Mouse (Mus musculus) large intestine, adult 2 months (tissue): Measurements from ENCODE around the gene Tmem235. TPM values are rescaled to one million over a fixed set of nuclear protein-coding genes. Genes with fewer than 3 reads are reported as not detected.
"Not testable (repeated sequence)": the region's sequence is repeated elsewhere in the genome, so short reads cannot be mapped to it uniquely, and the experiment has no call there.

ENCODE experiments used
- DNase-seq: peaks from one replicate; pipeline ENCODE4 v3.0.0-alpha.2; 2012; ENCODE audit warnings: low read depth, low spot score
- WGBS: fragments of 180-500 bp; shearing (Covaris S2); methylation state at CpG from one replicate; pipeline ENCODE4 v1.1.7; 2018; 5-methylcytosine and 5-hydroxymethylcytosine counted together
- polyA plus RNA-seq: library from polyadenylated mRNA; depleted of rRNA; stranded (reverse); fragments of >200 nt; gene quantifications from 2 replicates; pipeline ENCODE4 v1.2.3, GENCODE M21; 2012; rRNA removed

Tmem235 gene
- polyA plus RNA-seq: 0.09 and 0.26 TPM in 2 replicates

DNA sequence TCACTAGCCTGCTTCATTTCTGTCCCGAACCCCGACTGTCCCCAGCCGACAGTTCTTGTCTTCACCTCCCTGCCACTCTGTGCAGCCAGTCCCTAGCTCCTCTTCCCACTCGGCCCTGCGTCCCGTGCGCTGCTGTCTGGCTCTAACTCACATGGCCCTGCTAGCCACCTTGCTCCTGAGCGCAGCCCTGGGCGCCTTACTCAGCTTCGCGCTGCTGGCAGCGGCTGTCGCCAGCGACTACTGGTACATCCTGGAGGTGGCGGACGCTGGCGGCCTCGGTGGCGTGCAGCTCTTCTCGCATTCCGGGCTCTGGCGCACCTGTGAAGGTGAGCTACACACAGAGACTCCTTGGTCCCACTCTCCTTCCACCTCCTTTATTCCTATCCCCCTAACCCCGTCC lies at the start of gene Tmem235:
TSS of gene Tmem235 (plus strand) at position 152 of the 400 bp plus-strand sequence.
- DNase-seq: no peak
- WGBS: 19% methylated on average over 23 of the region's 23 CpGs

DNA sequence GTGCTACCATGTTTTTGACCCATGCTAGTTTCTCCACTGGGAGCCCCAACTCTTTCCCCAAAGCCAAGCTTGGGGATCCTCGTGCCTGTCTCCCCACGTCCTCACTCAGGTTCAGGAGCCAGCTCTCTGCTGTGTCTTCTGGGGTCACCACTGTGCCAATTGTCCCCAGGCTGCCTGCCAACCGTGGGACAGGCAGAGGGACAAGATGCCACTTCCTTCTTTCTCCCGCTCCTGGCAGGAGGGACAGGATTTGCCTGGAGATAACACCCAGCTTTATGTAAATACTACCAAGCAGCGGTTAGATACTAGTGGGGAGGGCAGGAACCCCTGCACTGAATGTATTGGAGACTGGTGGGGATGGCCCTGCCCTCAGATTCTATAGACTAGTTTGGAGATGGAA lies 46.7 kb upstream of the Tmem235 start:
- 29% methylated on average over 5 of the region's 5 CpGs for WGBS

DNA sequence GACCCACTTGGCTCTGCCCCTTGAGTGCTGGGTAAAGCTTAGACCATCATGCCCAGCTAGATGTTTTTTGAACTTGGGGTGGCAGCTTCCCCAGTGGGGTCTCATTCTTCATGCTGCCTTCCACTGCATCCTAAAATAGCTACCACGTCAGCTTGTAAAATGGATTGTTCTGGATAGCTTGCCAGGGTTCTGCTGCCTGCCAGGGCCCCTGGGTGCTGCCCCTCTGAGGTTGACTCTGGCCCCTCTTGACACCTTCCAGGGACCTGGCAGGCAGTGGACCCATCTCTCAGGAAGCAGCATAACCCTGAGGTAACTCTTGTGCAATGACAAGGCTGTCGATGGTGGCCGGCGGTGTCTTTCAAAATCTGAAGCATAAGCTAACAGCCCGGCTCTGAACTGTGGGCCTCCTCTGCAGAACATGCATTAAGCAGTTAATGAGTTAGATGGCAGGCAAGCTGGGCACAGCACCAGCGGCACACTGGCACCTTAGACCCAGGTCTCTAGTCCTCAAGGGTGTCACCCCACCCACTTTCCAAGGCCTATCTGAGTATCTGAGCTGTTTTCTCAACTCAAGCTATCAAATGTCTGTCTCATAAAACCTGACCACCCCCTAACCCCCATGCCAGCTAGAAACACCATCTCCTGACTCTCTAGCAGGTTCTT lies 45.7 kb upstream of the Tmem235 start:
- WGBS: 74% methylated on average over 6 of the region's 6 CpGs
- DNase-seq: no peak

More for the DNA sequence above, 46.7 kb upstream of the Tmem235 start:
- DNase-seq: no peak

DNA sequence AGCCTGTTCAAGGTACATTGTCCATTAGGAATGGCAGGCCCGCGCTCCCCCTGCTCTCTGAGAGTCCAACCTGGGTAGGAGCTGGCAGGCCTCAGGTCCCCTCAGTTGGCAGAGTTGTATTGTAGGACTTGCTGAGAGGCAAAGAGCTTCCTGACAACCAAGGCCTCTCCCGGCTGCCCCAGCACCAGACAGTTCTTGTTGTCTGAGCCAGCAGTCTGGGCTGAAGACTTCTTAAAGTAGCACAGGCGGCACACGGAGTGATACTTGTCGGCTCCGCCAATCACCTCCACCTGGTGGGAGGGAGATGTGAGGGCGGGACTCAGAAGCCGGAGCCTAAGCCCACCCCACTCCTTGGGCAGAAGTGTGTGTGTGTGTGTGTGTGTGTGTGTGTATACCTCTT lies 44.7 kb upstream of the Tmem235 start:
- WGBS: 79% methylated on average over 9 of the region's 9 CpGs
- DNase-seq: not testable (repeated sequence)

DNA sequence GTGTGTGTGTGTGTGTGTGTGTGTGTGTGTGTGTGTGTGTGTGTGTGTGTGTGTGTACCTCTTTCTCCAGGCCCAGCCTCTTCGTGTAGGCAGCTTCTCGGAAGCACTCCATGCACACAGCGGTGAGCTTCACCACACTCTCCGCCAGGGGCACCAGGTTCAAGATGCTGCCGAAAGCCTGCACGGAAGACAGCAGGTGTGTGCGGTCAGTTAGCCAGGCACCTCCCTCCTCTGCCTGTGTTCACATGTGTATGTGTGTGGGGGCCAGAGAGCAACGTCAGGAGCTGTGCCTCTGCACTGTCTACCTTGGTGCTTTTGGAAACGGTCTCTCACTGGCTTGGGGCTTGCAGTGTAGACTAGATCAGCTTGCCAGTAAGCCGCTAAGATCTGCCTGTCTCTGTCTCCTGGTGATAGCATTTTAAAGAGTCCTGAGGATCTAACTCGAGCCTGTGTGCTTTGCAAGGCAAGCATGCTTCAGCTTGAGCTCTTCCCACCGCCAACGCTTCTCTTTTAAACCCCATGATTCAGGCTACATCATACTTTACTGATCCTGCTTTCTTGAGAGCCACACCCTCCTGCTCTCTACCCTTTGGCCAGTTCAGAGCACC lies 44.1 kb upstream of the Tmem235 start:
- DNase-seq: no peak
- WGBS: 63% methylated on average over 13 of the region's 13 CpGs

DNA sequence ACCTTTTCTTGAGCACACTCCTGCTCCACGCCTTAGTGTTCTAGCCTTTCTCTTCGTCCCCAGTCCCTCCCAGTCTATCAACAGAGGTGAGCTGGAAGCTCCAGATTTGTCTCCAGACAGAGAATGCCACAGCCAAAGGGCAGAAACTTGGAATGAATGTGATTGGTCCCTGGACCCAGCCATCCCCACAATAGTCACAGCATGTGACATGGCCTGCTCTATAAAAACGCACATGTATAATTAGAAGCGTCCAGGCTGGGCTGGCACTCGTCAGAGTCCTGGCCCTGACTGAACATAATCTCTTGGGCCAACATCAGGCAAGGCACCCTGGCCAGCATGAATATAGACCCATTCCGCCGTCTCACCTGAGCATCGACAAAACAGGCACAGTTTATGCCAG lies 41.5 kb upstream of the Tmem235 start:
- no peak for DNase-seq
- 41% methylated on average over 8 of the region's 8 CpGs for WGBS

DNA sequence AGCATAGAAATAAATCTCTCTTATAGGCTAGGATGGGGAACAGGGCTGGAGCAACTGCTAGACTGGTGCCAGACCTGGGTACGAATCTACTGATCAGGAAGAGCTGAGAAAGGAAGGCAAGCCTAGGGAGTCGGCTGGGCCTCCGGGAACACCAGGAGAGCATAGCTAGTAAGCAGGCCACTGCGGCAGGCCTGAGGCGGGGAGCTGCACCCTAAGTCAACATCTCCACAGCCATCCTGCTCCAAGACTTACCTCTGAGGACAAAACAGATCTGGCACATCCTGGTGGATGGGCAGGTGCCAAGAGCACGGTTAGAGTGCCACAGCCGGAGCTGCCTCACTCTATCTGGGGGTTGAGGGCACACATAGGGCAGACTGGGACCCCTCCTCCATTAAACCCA lies 40.4 kb upstream of the Tmem235 start:
- DNase-seq: no peak
- WGBS: 39% methylated on average over 7 of the region's 7 CpGs

DNA sequence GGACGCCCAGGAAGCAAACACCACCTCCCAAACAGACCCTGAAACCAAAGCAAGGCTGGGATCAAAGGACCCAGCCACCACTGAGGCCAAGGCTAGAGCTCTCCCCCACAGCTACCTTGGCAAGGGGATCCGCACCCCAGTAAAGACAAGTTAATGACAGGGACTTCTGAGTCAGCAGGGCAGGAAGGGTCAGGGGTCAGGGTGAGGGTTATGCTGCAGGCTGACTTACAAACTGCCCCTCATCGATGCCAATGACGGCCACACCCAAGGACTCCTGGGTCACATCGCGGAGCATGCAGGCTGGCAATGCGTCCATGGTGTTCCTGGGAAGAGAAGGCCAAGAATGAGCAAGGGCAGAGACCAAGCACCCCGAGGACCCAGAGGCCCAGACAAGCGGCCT lies 38.7 kb upstream of the Tmem235 start:
- WGBS: 72% methylated on average over 9 of the region's 9 CpGs
- DNase-seq: no peak

DNA sequence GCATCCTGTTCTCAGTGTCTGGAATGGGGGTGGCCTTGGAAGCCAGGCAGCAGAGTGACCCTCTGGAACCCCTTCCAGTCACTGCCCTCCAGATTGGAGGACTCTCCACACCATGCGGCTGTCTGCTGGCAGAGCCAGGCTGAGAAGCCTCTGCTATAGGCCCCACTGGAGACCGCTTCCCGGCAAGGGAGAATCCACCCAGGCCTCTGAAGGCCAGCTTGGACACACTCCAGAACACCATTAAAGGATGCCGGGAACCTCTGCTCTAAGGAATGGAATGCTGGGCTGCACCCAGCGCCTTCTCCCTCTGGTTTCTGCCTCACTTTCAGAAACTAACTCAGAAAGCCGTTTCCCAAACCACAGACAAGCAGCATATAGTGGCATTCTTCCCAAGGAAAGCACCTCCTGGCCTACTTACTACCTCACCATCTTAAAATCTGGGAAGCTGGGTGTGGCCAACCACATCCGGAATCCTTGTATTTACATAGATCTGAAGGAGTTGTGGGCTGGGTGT lies 37.8 kb upstream of the Tmem235 start:
- no peak for DNase-seq
- 21% methylated on average over 7 of the region's 7 CpGs for WGBS

DNA sequence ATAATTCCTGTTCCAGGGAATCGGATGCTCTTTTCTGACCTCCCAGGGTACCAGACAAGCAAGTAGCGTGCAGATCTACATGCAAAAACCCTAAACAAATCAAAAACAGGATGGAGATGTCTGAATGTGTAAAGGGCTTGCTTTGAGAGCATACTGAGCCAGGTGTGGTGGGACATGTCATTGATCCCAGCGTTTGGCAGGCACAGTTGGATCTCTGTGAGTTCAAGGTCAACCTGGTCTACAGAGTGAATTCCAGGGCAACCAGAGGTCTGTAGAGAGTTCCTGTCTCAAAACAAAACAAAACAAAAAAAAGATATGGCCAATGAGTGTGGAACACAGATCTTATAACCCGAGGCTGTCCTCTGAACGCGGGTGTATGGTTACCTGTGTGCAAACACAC lies 37.1 kb upstream of the Tmem235 start:
- WGBS: 43% methylated on average over 6 of the region's 6 CpGs
- no peak for DNase-seq

DNA sequence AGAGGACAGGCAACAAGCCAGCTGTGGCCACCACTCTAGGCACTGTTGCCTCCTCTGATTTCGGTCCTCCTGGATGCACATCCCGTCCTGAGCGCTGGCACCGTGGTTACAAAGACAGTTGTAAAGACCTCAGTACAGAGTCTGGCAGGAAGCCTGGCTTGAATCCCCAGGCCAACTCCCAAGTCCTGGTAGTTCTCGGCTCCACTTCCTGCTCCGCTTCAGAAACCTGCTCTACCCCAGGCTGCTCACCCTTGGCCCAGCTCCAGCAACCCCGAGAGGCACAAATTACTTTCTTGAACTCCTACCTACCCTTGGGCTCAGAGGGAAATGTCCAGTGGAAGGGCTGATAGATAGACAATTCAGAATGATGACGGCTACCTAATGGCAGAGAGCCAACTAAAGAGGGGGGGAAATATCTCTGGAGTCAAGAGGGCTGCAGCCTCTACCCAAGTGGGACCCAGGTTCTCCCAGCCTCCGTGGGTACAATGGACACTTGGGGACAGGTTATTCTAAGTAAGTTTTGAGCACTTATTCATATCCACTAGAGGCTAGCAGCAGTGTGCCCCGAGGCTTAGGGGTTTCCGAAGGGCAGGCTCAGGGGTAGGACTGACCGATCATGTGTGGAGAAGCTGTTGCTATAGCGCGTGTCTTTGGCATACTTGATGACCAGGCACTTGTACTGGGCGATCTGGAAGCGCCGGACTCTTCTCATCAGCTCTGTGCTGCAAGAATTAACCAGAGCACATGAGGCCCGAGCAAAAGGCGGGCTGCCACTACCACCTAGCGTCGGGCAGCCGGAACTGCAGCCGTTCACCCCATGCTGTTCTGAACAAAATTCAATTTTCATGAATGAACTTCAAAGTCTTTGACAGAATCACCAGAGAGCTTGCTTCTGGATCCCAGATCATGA lies 36.2 kb upstream of the Tmem235 start:
- 1% methylated on average over 23 of the region's 23 CpGs for WGBS
- no peak for DNase-seq

DNA sequence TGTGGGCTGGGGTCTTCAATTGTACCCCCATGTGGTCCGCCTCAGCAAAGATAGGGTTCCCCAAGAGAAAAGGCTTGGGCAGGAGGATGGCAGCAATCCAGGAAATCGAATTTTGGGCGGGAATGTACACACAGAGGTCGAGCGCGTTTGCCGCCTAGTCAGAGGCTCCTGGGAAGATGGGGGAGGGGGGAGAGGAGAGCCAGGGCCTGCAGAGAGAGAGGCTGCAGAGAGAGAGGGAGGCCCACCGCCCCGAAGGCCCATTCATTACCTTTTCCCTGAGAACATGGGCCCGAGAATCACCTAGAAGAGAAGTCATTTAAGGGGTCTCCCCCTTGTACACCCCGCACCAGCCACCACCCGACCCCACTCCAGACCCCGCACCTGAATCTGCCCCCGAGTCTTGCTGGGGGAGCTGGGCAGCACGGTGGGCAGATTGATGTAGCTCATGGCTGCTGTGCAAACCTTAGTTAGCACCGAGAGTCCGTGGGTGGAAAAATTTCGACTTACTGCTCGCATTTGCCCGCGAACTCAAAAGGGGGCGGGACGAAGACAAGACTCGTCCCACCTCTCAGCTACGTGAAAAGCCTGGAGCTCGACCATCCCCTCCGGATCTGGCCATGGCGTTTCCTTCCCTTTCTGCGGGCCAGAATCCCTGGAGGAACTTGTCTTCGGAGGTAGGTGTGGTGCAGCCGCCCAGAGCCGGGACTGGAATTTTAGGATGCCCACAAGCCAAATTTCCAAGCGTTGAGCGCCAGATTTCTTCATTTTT lies 35.0 kb upstream of the Tmem235 start, which contains the start of the genes Afmid and Tk1:
TSS of gene Afmid (plus strand) at position 592 of the 769 bp plus-strand sequence.
TSS of gene Tk1 (minus strand) at position 760 of the 769 bp plus-strand sequence.
- DNase-seq: no peak
- WGBS: under 1% methylated on average over 34 of the region's 34 CpGs

DNA sequence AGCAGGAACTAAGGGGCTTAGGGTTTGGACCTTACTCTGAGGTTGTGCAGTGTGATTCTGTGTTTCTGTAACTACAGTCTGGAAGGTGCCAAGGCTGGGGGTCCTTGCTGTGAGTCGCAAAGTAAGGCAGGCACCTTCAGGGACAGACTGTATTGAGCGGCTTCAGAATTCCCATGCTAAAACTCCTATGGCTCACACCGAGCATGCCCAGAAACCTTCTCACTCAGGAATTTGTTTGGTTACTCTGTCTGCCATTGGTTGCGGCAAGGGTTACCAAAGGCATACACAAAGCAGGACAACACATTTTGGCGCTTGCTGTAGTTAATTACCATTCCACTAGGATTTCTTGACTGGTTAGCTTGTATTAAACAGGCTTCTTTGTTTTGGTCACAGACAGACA lies 34.4 kb upstream of the Tmem235 start:
- no peak for DNase-seq
- WGBS: 16% methylated on average over 5 of the region's 5 CpGs

DNA sequence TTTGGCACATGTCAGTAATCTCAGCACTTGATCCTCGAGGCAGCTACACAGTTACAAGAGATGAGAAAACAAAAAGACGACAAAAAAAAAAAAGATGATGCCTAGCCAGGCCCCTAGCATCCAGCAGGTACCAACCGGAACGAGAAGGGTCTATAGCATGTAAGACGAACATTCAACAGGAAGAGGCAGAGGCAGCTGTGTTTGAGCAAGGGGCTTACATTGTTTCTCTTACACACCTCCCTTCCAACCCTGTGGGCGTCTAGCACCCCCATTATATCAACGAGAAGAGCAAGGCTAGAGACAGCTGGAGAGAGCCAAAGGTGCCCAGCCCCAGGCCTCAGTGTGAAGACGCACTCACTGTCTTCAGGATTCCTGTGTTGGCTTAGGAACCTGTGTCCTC lies 33.6 kb upstream of the Tmem235 start:
- WGBS: 35% methylated on average over 8 of the region's 8 CpGs
- no peak for DNase-seq

DNA sequence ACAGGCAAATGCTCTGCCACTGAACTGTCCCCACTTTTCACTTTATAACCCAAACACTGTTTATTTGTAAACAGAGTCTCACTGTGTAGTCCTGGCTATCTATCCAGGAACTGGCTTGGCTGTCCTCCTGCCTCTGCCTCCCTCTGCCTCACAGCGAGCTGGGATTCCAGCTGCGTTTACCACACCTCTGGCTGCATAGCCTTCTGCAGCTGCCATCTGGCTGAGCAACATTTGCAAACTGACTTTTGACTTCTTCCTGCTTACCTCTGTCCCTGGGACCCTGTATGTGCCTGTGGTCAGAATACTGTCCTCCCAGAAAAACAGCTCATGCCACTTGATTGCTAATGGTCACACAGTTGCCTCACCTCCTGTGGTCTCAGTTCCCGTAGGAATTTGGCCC lies 33.2 kb upstream of the Tmem235 start:
- 18% methylated on average over 3 of the region's 3 CpGs for WGBS
- DNase-seq: no peak

DNA sequence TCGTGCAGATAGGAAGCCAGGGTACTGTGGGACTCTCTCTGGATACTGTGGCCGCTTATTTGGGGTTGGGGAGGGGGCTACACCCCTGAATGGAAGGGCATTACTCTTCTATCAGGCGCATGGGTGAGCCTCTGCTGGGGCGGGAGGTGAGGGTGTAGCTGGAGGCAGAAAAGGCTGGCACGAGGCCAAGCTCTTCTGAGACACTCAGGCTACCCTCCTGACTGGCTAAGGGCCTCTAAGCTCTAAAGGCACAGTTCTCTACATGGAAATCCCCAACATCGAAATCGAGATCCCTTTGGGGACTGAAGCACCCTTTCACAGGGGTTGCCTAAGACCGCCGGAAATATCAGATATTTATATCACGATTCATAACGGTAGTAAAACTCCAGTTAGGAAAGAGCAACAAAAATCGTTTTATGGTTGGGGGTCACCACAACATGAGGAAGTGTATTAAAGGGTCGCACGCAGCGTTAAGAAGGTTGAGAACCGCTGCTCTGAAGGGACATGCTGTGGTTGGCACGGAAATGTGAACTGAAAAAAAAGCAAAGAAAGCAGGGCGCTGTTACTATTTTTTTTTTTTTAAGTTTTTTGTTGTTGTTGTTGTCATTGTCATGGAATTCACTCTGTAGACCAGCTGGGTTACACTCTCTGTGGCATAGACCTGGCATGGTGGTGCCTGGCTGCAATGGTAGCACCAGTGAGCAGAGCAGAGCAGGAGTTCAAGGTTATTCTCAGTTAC lies 32.2 kb upstream of the Tmem235 start:
- 10% methylated on average over 18 of the region's 18 CpGs for WGBS
- DNase-seq: no peak

DNA sequence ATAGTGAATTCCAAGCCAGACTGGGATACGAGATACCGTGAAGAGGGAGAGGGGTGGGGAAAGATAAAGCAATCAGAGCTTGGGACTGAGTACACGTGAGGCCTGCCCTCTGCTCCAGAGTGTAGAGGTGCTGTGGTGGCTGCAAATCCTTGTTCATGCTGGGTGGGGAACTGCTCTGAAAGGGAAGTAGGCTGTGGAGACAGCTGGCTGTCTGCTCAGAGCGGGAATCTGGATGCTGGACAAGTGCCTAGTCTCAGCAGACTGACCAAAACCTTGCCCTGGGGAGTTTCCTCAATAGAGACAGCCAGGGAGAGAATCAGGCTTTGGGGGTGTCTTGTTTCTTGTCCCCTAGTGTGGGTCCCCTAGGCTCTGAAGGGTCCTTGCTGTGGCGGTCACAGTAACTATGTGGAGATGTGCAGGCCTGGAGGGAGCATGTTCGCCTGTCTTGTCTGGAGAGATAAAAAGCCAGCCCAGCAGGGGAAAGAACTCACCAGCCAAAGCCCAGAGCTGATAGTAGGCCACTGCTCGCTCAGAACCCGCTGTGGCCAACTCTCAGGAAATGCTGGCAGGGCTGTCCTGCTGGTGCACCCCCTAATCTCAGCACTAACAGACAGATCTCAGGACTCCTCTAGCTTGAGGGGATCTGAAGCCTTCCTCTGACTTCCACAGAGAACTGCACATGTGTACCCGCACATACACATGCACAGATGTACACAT lies 31.5 kb upstream of the Tmem235 start:
- DNase-seq: no peak
- WGBS: 29% methylated on average over 9 of the region's 9 CpGs

DNA sequence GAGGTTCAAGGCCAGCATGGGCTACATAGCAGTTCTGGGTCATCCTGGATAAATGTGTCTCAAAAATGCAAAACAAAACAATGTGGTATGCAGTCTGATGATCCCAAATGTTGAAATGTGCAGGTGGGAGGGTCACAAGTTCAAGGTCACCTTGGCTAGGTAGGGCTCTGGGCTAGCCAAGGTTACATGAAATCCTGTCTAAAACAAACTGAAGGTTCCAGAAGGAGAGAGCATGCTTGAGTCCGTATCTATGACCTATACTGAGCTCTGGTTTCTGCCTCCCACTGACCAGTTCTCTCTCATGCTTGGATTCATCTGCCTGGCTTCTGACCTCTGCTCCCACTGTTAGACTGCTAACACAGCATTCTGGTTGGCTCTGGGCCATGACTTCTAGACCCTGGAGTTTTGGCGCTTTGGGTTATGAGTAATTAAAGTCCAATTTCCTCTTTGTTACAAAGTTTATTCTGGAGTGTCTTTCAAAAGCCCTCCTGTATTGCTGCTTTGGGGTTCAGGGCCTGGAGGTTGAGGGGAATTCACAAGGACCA lies 30.8 kb upstream of the Tmem235 start:
- 17% methylated on average over 2 of the region's 2 CpGs for WGBS
- no peak for DNase-seq
